Comparison of ENCODE assay signal across 1 mouse cellular context in the genomic region with DNA sequence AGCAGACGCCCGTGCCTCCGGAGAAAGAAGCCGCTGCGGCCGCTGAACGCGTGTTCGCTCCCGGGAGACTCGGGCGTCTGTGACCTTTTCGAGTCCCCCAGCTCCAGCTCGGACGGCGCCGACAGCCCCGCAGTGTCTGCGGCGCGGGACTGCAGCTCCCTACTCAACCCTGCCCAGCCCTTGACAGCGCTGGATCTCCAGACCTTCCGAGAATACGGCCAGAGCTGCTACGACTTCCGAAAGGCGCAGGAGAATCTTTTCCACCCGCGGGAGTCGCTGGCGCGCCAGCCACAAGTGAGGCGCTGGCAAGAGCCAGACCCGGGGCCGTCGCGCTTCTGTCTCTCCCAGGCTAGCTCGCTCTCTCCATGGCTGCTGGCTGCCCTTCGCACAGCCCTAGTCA.
TF ChIP-seq lines count a peak whose summit lies in the region.

No protein-coding gene starts in this region.

TF ChIP-seq in CH12.LX, 34 proteins besides CTCF, POLR2A, EP300 and RAD21:
- TF ChIP-seq ETS1 (conservative IDR thresholded peaks at IDR 0.05; ENCODE audit: low read depth, low read length), result no peak
- no peak for TF ChIP-seq TBP (conservative IDR thresholded peaks at IDR 0.05; ENCODE audit: low read depth, low read length)
- 0 out of 2 replicates have a peak, but pooled peaks have one; percentile 4 for TF ChIP-seq NELFE (IDR thresholded peaks at IDR 0.05; ENCODE audit: low read depth, low read length)
- no peak for TF ChIP-seq BHLHE40 (IDR thresholded peaks at IDR 0.05; ENCODE audit: low read depth, low read length)
- no peak for TF ChIP-seq SIN3A (IDR thresholded peaks at IDR 0.05; ENCODE audit: low read length)
- TF ChIP-seq ZMIZ1 (IDR thresholded peaks at IDR 0.05; ENCODE audit: low read depth, low read length), result 0 out of 2 replicates have a peak, but pooled peaks have one; percentile 3
- TF ChIP-seq ZNF384 (IDR thresholded peaks at IDR 0.05; ENCODE audit: low read depth, low read length), result no peak
- TF ChIP-seq UBTF (IDR thresholded peaks at IDR 0.05; ENCODE audit: low read depth, low read length), result no peak; the same call in 1 of the 2 replicates
